Mouse (Mus musculus) midbrain, embryonic 11.5 days (tissue): ENCODE measurements around the gene Ddx50. TPM values are rescaled to one million over a fixed set of nuclear protein-coding genes. Genes with fewer than 3 reads are reported as not detected.
A peak's percentile ranks its signal among the peaks of the same experiment; 100 is the strongest.

ENCODE experiments used
- ATAC-seq: fragments of 200-750 bp; cut with Nextera tagmentation; 2 replicates; pipeline ENCODE4 v1.8.0; 2017; ENCODE audit warnings: moderate TSS enrichment, moderate library complexity; ENCODE audit not compliant: low FRiP score
- DNase-seq: peaks from one replicate; pipeline ENCODE4 v3.0.0; 2015; ENCODE audit warnings: low spot score; ENCODE audit errors: missing footprints
- H3K27ac ChIP-seq: fragments of 300-500 bp; sonication (generic); 2 replicates; pipeline ENCODE4 v1.5.1; 2014; ENCODE audit warnings: low read depth, low read length
- H3K27me3 ChIP-seq: fragments of 300-500 bp; sonication (generic); 2 replicates; pipeline ENCODE4 v1.6.1; 2014; ENCODE audit warnings: mild to moderate bottlenecking, low read length, moderate library complexity, mixed read lengths; ENCODE audit not compliant: control insufficient read depth, insufficient read depth
- H3K36me3 ChIP-seq: fragments of 300-500 bp; sonication (generic); 2 replicates; pipeline ENCODE4 v1.6.1; 2014; ENCODE audit warnings: mild to moderate bottlenecking, low read length, moderate library complexity, mixed read lengths; ENCODE audit not compliant: control insufficient read depth, insufficient read depth
- H3K4me1 ChIP-seq: fragments of 300-500 bp; sonication (generic); 2 replicates; pipeline ENCODE4 v1.6.1; 2014; ENCODE audit warnings: low read length; ENCODE audit not compliant: control insufficient read depth, insufficient read depth
- H3K4me2 ChIP-seq: fragments of 300-500 bp; sonication (generic); 2 replicates; pipeline ENCODE4 v1.6.1; 2014; ENCODE audit warnings: mild to moderate bottlenecking, moderate library complexity
- H3K4me3 ChIP-seq: fragments of 300-500 bp; sonication (generic); 2 replicates; pipeline ENCODE4 v1.5.1; 2014; ENCODE audit warnings: low read depth, low read length
- H3K9ac ChIP-seq: fragments of 300-500 bp; sonication (generic); 2 replicates; pipeline ENCODE4 v1.6.1; 2014; ENCODE audit warnings: low read length
- H3K9me3 ChIP-seq: fragments of 300-500 bp; sonication (generic); 2 replicates; pipeline ENCODE4 v1.6.1; 2016; ENCODE audit warnings: low read length; ENCODE audit not compliant: control insufficient read depth
- WGBS: fragments of 180-500 bp; shearing (Covaris S2); extraction: QIAGEN DNeasy Blood & Tissue Kit; methylation state at CpG from one replicate; pipeline ENCODE4 v1.1.7; 2014; 5-methylcytosine and 5-hydroxymethylcytosine counted together
- polyA plus RNA-seq: library from polyadenylated mRNA; unstranded; fragments of >200 nt; fragmentation: Nextera tagmentation; extraction: Ambion mirVana; gene quantifications from 2 replicates; pipeline ENCODE4 v1.2.1, GENCODE M21; 2014

Gene Ddx50
- 127 and 143 TPM in 2 replicates for polyA plus RNA-seq

DNA sequence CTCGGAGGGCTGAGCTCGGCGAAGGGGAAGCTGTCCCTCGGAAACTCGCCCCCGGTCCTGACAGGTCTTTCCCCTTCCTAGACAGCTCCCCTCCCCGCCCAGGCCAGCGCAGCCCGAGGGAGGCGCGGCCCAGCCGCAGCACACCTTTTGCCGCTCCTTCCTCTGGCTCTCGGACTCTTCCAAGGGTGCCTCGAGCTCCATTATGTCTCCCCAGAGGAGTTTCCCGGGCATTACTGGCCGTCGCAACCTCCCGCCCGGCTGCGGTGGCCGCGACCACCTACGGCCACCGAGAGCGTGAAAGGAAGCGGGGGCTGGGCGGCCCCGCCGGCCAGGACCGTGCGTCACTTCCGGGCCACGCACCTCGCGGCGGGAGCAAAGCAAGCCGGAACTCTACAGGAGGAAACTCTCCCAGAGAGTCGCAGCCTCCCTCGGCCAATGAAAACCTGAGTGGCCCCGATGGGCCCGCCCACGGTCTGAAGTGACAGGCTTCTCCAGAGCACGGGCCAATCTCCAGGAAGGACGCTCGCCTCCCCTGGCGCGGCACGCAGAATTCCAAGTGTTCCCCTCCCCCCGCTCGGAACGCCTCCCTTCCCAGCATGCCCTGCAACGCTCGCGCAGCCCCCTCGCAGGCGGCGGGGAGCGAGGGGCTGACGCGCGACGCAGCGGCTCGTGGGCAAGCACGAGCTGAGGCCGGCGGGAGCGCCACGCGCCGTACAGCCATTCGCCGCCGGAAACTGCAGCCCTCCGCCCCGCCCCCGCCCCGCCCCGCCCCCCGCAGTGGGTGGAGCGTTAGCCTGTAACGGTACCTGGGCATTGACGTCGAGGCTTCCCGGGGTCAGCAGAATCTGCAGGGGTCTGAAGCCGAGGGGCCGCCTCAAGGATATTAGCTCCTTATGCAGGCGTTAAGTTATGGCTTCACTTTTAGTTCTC is at the start of gene Ddx50:
Gene Ddx50, minus strand, starts transcription at position 338 of the 930 bp plus-strand sequence.
- H3K4me3 ChIP-seq, result peak within 1 kb of the TSS; percentile 89
- under 1% methylated on average over 79 of the region's 89 CpGs for WGBS
- ATAC-seq (peak; percentile 100), DNase-seq (peak; percentile 99)
- peak within 1 kb of the TSS; percentile 92 for H3K9ac ChIP-seq
- peak within 1 kb of the TSS; percentile 75 for H3K4me2 ChIP-seq
- no peaks in the 10 kb centered on the region for H3K27me3 ChIP-seq
- peaks cover 13% of the 10 kb centered on the region for H3K4me1 ChIP-seq
- no peaks in the 10 kb centered on the region for H3K9me3 ChIP-seq
- H3K27ac ChIP-seq, result peak within 1 kb of the TSS; percentile 77
- no peaks in the 10 kb centered on the region for H3K36me3 ChIP-seq

DNA sequence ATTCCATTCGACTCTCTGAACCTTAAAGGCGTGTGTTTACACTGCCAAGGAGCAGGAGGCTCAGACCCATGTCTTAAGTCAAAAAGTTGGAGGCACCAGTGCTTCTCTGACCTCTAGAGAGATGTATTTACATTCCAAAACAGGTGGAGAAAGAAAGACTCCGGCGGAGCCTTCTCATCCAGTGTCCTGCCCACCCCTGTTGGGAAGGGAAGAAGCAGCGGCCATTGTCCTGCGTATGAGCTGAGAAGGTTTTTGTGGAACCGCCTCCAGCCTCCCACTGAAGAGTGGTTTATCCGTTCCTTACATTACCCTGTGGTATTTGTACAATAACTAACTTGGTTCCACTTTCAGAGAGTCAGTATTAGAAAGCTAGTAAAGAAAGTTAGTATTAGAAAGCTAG is 41.8 kb upstream of the Ddx50 start:
- Histone ChIP-seq H3K36me3 (no peaks in the 10 kb centered on the region), H3K4me2 (no peak overlapping the region), H3K4me3 (no peak overlapping the region), H3K4me1 (peaks cover 1% of the 10 kb centered on the region; the same call in 1 of the 2 replicates), H3K27ac (no peak overlapping the region), H3K27me3 (peaks cover 6% of the 10 kb centered on the region), H3K9me3 (no peaks in the 10 kb centered on the region), H3K9ac (no peak overlapping the region)
- DNase-seq (no peak), ATAC-seq (no peak)
- 57% methylated on average over 8 of the region's 8 CpGs for WGBS

DNA sequence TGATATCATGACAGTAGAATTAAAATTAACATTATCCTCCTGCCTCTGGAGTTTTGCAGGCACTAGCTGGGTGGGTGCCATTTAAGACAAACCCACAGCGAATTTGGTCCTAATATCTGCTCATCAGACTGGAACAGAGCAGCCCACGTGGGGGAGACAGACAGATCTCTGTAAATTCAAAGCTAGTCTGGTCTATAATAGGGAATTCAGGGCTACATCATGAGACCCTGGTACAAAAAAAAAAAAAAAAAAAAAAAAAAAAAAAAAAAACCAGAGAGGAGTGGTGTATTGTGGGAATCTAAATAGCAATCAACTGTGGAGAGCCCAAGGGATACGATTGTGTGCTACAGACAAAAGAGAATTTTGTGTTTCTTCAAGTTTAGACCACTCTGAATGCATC is 41.2 kb upstream of the Ddx50 start:
- Histone ChIP-seq H3K9ac (no peak overlapping the region), H3K9me3 (no peaks in the 10 kb centered on the region), H3K4me2 (no peak overlapping the region), H3K27ac (no peak overlapping the region), H3K36me3 (no peaks in the 10 kb centered on the region), H3K4me1 (peaks cover 6% of the 10 kb centered on the region), H3K4me3 (no peak overlapping the region), H3K27me3 (peaks cover 8% of the 10 kb centered on the region)
- no peak for DNase-seq
- 80% methylated on average over 3 of the region's 3 CpGs for WGBS
- no peak for ATAC-seq

- DNase-seq, result peak; percentile 92
- Histone ChIP-seq H3K4me2 (peak overlapping the region; percentile 19), H3K9ac (peak overlapping the region; percentile 28; the same call in 1 of the 2 replicates), H3K4me3 (no peak overlapping the region), H3K27me3 (peaks cover 30% of the 10 kb centered on the region), H3K4me1 (peaks cover 17% of the 10 kb centered on the region), H3K36me3 (no peaks in the 10 kb centered on the region), H3K9me3 (no peaks in the 10 kb centered on the region), H3K27ac (peak overlapping the region; percentile 63)
- WGBS, result 24% methylated on average over 15 of the region's 15 CpGs
- peak; percentile 88 for ATAC-seq
Measured at GRCm38 (mm10) chr10:62687032-62687674, 36.1 kb upstream of the Ddx50 start.

DNA sequence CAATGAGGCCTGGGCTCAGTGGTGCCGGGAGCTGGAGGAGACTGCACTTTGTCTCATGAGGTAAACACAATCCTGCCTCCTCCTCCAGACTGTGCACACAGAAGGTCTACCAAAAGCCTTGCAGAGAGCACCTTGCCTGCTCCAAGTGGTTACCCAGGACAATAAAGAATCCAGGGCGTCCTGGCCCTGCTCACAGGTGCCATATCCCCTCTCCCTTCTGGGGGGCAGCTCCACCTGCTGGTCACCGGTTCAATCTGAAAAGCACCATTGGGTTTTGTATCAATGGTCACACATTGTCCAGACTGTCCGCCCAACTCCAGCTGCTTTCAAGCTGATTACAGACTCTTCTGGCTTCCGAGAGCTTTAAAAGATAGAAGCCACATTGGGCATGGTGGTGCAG is 32.0 kb upstream of the Ddx50 start:
- Histone ChIP-seq H3K4me2 (no peak overlapping the region), H3K4me3 (no peak overlapping the region), H3K27me3 (peaks cover 26% of the 10 kb centered on the region), H3K9ac (no peak overlapping the region), H3K27ac (no peak overlapping the region), H3K36me3 (no peaks in the 10 kb centered on the region), H3K4me1 (peaks cover 17% of the 10 kb centered on the region), H3K9me3 (peaks cover 5% of the 10 kb centered on the region; the same call in 1 of the 2 replicates)
- no peak for ATAC-seq
- WGBS, result 51% methylated on average over 5 of the region's 5 CpGs
- no peak for DNase-seq

DNA sequence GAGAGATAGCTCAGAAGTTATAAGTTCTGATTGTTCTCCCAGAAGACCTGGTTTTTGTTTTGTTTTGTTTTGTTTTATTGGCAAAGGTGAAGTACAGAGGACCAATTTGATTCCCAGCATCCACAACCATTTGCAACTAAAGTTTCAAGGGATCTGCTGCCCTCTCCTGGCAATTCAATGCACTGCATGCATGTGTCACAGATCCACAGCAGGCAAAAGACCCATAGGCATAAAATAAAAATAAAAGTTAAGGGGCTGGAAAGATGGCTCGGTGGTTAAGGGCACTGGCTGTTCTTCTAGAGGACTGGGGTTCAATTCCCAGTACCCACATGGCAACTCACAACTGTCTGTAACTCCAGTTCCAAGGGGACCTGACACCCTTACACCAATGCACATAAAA is 28.8 kb upstream of the Ddx50 start:
- DNase-seq (no peak), ATAC-seq (no peak)
- H3K9me3 ChIP-seq, result peaks cover 5% of the 10 kb centered on the region; the same call in 1 of the 2 replicates
- no peak overlapping the region for H3K27ac ChIP-seq
- no peaks in the 10 kb centered on the region for H3K4me1 ChIP-seq
- H3K36me3 ChIP-seq, result no peaks in the 10 kb centered on the region
- H3K4me2 ChIP-seq, result no peak overlapping the region
- H3K9ac ChIP-seq, result no peak overlapping the region
- peaks cover 7% of the 10 kb centered on the region; the same call in 1 of the 2 replicates for H3K27me3 ChIP-seq
- H3K4me3 ChIP-seq, result no peak overlapping the region
- 86% methylated on average over 1 of the region's 1 CpGs for WGBS

GRCm38 (mm10) chr10:62677329-62677728 is 26.3 kb upstream of the Ddx50 start:
- Histone ChIP-seq H3K4me1 (no peaks in the 10 kb centered on the region), H3K4me2 (no peak overlapping the region), H3K27me3 (no peaks in the 10 kb centered on the region), H3K36me3 (no peaks in the 10 kb centered on the region), H3K27ac (no peak overlapping the region), H3K4me3 (no peak overlapping the region), H3K9ac (no peak overlapping the region), H3K9me3 (peaks cover 5% of the 10 kb centered on the region; the same call in 1 of the 2 replicates)
- 92% methylated on average over 5 of the region's 5 CpGs for WGBS
- ATAC-seq, result no peak
- DNase-seq, result no peak

DNA sequence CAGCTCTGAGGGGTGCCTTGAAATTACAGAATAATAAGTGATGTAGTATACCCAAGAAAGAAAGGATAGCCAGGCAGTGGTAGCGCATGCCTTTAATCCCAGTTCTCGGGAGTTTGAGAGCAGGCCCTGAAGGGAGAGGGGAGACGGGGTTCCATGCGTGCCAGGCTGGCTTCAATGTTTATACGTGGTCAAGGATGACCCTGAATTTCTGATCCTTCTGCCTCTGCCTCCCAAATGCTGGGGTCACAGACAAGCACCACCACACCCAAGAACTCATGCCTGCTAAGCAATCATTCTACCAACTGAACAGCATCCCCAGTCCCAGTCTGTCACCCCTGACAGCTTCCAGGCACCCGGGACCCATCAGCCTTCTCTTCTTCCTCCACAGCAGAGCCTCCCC is 25.2 kb upstream of the Ddx50 start:
- Histone ChIP-seq H3K4me2 (no peak overlapping the region), H3K4me1 (no peaks in the 10 kb centered on the region), H3K4me3 (no peak overlapping the region), H3K9ac (no peak overlapping the region), H3K27me3 (no peaks in the 10 kb centered on the region), H3K36me3 (no peaks in the 10 kb centered on the region), H3K9me3 (peaks cover 5% of the 10 kb centered on the region; the same call in 1 of the 2 replicates), H3K27ac (no peak overlapping the region)
- ATAC-seq, result no peak
- 94% methylated on average over 6 of the region's 6 CpGs for WGBS
- DNase-seq, result peak; percentile 60

GRCm38 (mm10) chr10:62672359-62672758 is 21.3 kb upstream of the Ddx50 start:
- Histone ChIP-seq H3K27me3 (no peaks in the 10 kb centered on the region), H3K4me3 (no peak overlapping the region), H3K4me2 (no peak overlapping the region), H3K4me1 (no peaks in the 10 kb centered on the region), H3K9me3 (no peaks in the 10 kb centered on the region), H3K36me3 (no peaks in the 10 kb centered on the region), H3K9ac (no peak overlapping the region), H3K27ac (no peak overlapping the region)
- DNase-seq (peak; percentile 51), ATAC-seq (no peak)
- WGBS, result 98% methylated on average over 2 of the region's 2 CpGs
